Comparison of ENCODE assay signal across 8 mouse cellular contexts in genomic region chrX:8175504-8176385, GRCm38 (mm10). TPM values are rescaled to one million over a fixed set of nuclear protein-coding genes. Genes with fewer than 3 reads are reported as not detected.
DNase-seq lines count a peak whose midpoint lies in the region; ATAC-seq lines count a peak whose summit lies in the region.

Tbc1d25 (minus strand) TSS chrX:8176181.

- no peaks in the 10 kb centered on the region for H3K9me3 ChIP-seq in heart, embryonic 13.5 days
- H3K9me3 ChIP-seq in liver, embryonic 13.5 days (replicated peaks) = no peaks in the 10 kb centered on the region
- no peaks in the 10 kb centered on the region for H3K9me3 ChIP-seq in stomach, embryonic 16.5 days (replicated peaks; ENCODE audit: control insufficient read depth, low read length)

- peak within 1 kb of the TSS; percentile 90 for H3K4me3 ChIP-seq in brown adipose tissue, adult 24 weeks (ENCODE audit: insufficient read depth, low read depth, low read length)
- peak within 1 kb of the TSS; percentile 72 for H3K4me3 ChIP-seq in heart, embryonic 13.5 days
- H3K4me3 ChIP-seq in liver, embryonic 13.5 days (replicated peaks) = peak within 1 kb of the TSS; percentile 70
- H3K4me3 ChIP-seq in stomach, embryonic 16.5 days (replicated peaks; ENCODE audit: low read length) = peak within 1 kb of the TSS; percentile 53

- H3K4me2 ChIP-seq in heart, embryonic 13.5 days = peak within 1 kb of the TSS; percentile 69
- peak within 1 kb of the TSS; percentile 72 for H3K4me2 ChIP-seq in liver, embryonic 13.5 days
- peak within 1 kb of the TSS; percentile 63 for H3K4me2 ChIP-seq in stomach, embryonic 16.5 days (ENCODE audit: low read depth, low read length)

- 11% methylated on average over 56 of the region's 56 CpGs for WGBS in heart, embryonic 13.5 days
- WGBS in liver, embryonic 13.5 days (ENCODE audit: insufficient replicate concordance) = 7% methylated on average over 56 of the region's 56 CpGs
- 11% methylated on average over 56 of the region's 56 CpGs for WGBS in stomach, embryonic 16.5 days

- no peaks in the 10 kb centered on the region for H3K4me1 ChIP-seq in brown adipose tissue, adult 24 weeks (ENCODE audit: control insufficient read depth, insufficient read depth, insufficient read length, low read length)
- H3K4me1 ChIP-seq in heart, embryonic 13.5 days = peaks cover 6% of the 10 kb centered on the region
- H3K4me1 ChIP-seq in liver, embryonic 13.5 days (replicated peaks) = peaks cover 22% of the 10 kb centered on the region
- H3K4me1 ChIP-seq in stomach, embryonic 16.5 days (ENCODE audit: control insufficient read depth, insufficient read depth, low read length) = no peaks in the 10 kb centered on the region

- no peaks in the 10 kb centered on the region for H3K27me3 ChIP-seq in heart, embryonic 13.5 days (replicated peaks)
- H3K27me3 ChIP-seq in liver, embryonic 13.5 days = no peaks in the 10 kb centered on the region
- H3K27me3 ChIP-seq in stomach, embryonic 16.5 days (ENCODE audit: control insufficient read depth, insufficient read depth, low read length) = no peaks in the 10 kb centered on the region

- peak within 1 kb of the TSS; percentile 83 for H3K9ac ChIP-seq in heart, embryonic 13.5 days
- peak within 1 kb of the TSS; percentile 77 for H3K9ac ChIP-seq in liver, embryonic 13.5 days
- H3K9ac ChIP-seq in stomach, embryonic 16.5 days (ENCODE audit: low read length) = peak within 1 kb of the TSS; percentile 62

- peak; percentile 94 for DNase-seq in CD4-positive, CD25-positive, alpha-beta regulatory T cell, adult 2 months (ENCODE audit: low read depth, low spot score)
- DNase-seq in fat pad, adult 2 months (ENCODE audit: extremely low read depth, low read depth, low spot score) = peak; percentile 19
- DNase-seq in kidney, postnatal 14 days = peak; percentile 93
- peak; percentile 80 for DNase-seq in liver, embryonic 13.5 days
- DNase-seq in neural tube, embryonic 10.5 days (ENCODE audit: extremely low spot score, low spot score) = peak; percentile 71

- H3K27ac ChIP-seq in brown adipose tissue, adult 24 weeks (replicated peaks; ENCODE audit: low read depth, low read length) = peak within 1 kb of the TSS; percentile 76
- peak within 1 kb of the TSS; percentile 61; the same call in 1 of the 2 replicates for H3K27ac ChIP-seq in heart, embryonic 13.5 days (replicated peaks)
- peak within 1 kb of the TSS; percentile 87 for H3K27ac ChIP-seq in liver, embryonic 13.5 days
- peak within 1 kb of the TSS; percentile 7 for H3K27ac ChIP-seq in stomach, embryonic 16.5 days (ENCODE audit: low read length)

- ATAC-seq in heart, embryonic 13.5 days (ENCODE audit: extremely low read depth, insufficient number of reproducible peaks, low FRiP score, low TSS enrichment) = peak; percentile 94
- peak; percentile 95 for ATAC-seq in liver, embryonic 13.5 days (ENCODE audit: low read depth)
- peak; percentile 95 for ATAC-seq in stomach, embryonic 16.5 days (ENCODE audit: insufficient read depth, low FRiP score)

- peaks cover 13% of the 10 kb centered on the region for H3K36me3 ChIP-seq in heart, embryonic 13.5 days
- H3K36me3 ChIP-seq in liver, embryonic 13.5 days = no peaks in the 10 kb centered on the region
- H3K36me3 ChIP-seq in stomach, embryonic 16.5 days (ENCODE audit: control insufficient read depth, insufficient read depth, low read length) = no peaks in the 10 kb centered on the region

RNA-seq across cellular contexts. Expression of gene Tbc1d25, which starts in this region (rescaled TPM):
- 3.2 and 4.2 TPM in 2 replicates for polyA plus RNA-seq in brown adipose tissue, adult 24 weeks (2012; ENCODE audit: insufficient read depth, insufficient read length, missing spikeins)
- polyA plus RNA-seq in heart, embryonic 13.5 days (2015; fragmentation: Nextera tagmentation; extraction: Ambion mirVana) = 9.0 and 10.4 TPM in 2 replicates
- polyA plus RNA-seq in liver, embryonic 13.5 days (2015; fragmentation: Nextera tagmentation; extraction: Ambion mirVana) = 4.9 and 5.0 TPM in 2 replicates
- 10.9 and 11.6 TPM in 2 replicates for polyA plus RNA-seq in stomach, embryonic 16.5 days (2015; fragmentation: Nextera tagmentation; extraction: Ambion mirVana)

Comparison
In these comparisons a context has a peak if more than half of its experiments do, and no peak if none do; other contexts are left out.
1. Peak in every context shown above with its lines: DNase-seq, ATAC-seq, H3K4me3 ChIP-seq and H3K27ac ChIP-seq.
2. DNase-seq: peak in every context shown above with its lines; median percentile 94 in CD4-positive, CD25-positive, alpha-beta regulatory T cell, adult 2 months; 93 in kidney, postnatal 14 days; 80 in liver, embryonic 13.5 days; 71 in neural tube, embryonic 10.5 days; 19 in fat pad, adult 2 months.
3. H3K27ac ChIP-seq: peak in every context shown above with its lines; median percentile 87 in liver, embryonic 13.5 days; 76 in brown adipose tissue, adult 24 weeks; 61 in heart, embryonic 13.5 days; 7 in stomach, embryonic 16.5 days.